Mouse (Mus musculus) retina, embryonic 14.5 days (tissue): Measurements from ENCODE around the gene Atg2a.

Experiments
- DNase-seq: peaks from one replicate; pipeline ENCODE4 v3.0.0-alpha.2; 2015; ENCODE audit warnings: low spot score

The Atg2a gene

GRCm38 (mm10) chr19:6241274-6242107 lies at the start of gene Atg2a:
Gene Atg2a (plus strand): TSS chr19:6241668.
- DNase-seq = peak; percentile 99

- DNase-seq = no peak
These were observed 37.2 kb upstream of the Atg2a start for GRCm38 (mm10) chr19:6204265-6204664.

- no peak for DNase-seq
These were observed 34.8 kb upstream of the Atg2a start for GRCm38 (mm10) chr19:6206716-6207115.

GRCm38 (mm10) chr19:6216046-6216705 lies 25.3 kb upstream of the Atg2a start:
- no peak for DNase-seq

GRCm38 (mm10) chr19:6218606-6219005 lies 22.9 kb upstream of the Atg2a start:
- no peak for DNase-seq

GRCm38 (mm10) chr19:6226135-6226534 lies 15.3 kb upstream of the Atg2a start, which contains the start of gene Gpha2:
Gene Gpha2 (plus strand): TSS chr19:6226380.
- DNase-seq = no peak

- no peak for DNase-seq
These were observed 14.7 kb upstream of the Atg2a start for GRCm38 (mm10) chr19:6226763-6227162.

GRCm38 (mm10) chr19:6227864-6228263 lies 13.6 kb upstream of the Atg2a start:
- DNase-seq = no peak

- no peak for DNase-seq
These were observed 11.1 kb upstream of the Atg2a start for GRCm38 (mm10) chr19:6230411-6230810.

- DNase-seq = no peak
These were observed 10.4 kb upstream of the Atg2a start for GRCm38 (mm10) chr19:6231036-6231435.

GRCm38 (mm10) chr19:6233647-6234046 lies 7.8 kb upstream of the Atg2a start:
- DNase-seq = no peak

- DNase-seq = no peak
These were observed 7.0 kb upstream of the Atg2a start for GRCm38 (mm10) chr19:6234337-6235083.

GRCm38 (mm10) chr19:6235084-6236052 lies 6.1 kb upstream of the Atg2a start, which contains the start of gene Ppp2r5b:
Gene Ppp2r5b (minus strand): TSS chr19:6235872.
- DNase-seq = peak; percentile 89

GRCm38 (mm10) chr19:6236053-6236441 lies 5.4 kb upstream of the Atg2a start:
- DNase-seq = peak; percentile 95

GRCm38 (mm10) chr19:6236842-6237241 lies 4.6 kb upstream of the Atg2a start:
- no peak for DNase-seq

GRCm38 (mm10) chr19:6238740-6239139 lies 2.7 kb upstream of the Atg2a start:
- DNase-seq = no peak

GRCm38 (mm10) chr19:6240136-6240535 lies 1.3 kb upstream of the Atg2a start:
- DNase-seq = no peak

- DNase-seq = no peak
These were observed 743 bp upstream of the Atg2a start for GRCm38 (mm10) chr19:6240725-6241124.

- DNase-seq = peak; percentile 29
These were observed 813 bp downstream of the Atg2a start for GRCm38 (mm10) chr19:6242281-6242680.

GRCm38 (mm10) chr19:6243226-6243625 lies 1.8 kb downstream of the Atg2a start:
- DNase-seq = no peak

- no peak for DNase-seq
These were observed 4.3 kb downstream of the Atg2a start for GRCm38 (mm10) chr19:6245806-6246205.
